Mouse (Mus musculus) layer of hippocampus, postnatal 14 days (tissue): ENCODE measurements around the gene Syne2. TPM values are rescaled to one million over a fixed set of nuclear protein-coding genes. Genes with fewer than 3 reads are reported as not detected.

ENCODE experiments used
- DNase-seq, 2 experiments: peaks; one replicate each; pipeline ENCODE4 v3.0.0; 2021 to 2022; ENCODE audit warnings: low spot score in 2 of 2, mixed read lengths in 1 of 2
- total RNA-seq, 2 experiments: library from RNA; stranded (reverse); gene quantifications; 2 replicates each; pipeline ENCODE4 v1.2.3; 2021

Gene Syne2
- total RNA-seq, 2 experiments from 2014 or later, result 23.4 to 29.0 TPM

DNA sequence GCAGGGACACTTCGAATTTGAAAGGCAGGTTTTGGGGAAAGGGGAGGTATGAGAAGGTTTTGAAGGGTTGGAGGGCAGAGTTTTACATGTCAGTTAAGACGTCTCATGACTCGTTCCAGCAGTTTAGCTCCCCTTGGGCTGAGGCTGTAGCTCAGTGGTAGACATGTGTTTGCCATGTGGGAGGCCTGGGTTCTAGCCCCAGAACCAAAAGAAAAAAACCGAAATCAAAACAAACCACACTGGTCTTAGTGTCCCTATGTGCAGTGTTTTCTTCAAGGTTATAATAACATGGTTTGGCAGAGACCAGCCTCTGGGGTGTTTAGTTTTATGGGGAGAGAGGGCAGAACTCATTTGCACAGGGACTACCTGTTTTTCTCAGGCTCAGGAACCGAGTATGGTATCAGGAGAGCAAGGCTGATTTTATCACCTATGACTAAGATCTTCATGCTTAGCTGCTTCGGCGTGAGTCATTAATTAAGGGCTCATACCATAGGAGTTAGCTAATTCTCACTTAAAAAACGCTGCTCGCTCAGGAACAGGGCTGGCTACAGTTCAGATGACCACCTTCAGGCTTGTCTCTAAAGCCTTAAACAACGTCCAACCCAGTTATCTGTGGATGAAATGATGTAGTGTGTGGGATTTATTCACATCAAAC lies 8.9 kb downstream of the Syne2 start:
- no peak for DNase-seq

DNA sequence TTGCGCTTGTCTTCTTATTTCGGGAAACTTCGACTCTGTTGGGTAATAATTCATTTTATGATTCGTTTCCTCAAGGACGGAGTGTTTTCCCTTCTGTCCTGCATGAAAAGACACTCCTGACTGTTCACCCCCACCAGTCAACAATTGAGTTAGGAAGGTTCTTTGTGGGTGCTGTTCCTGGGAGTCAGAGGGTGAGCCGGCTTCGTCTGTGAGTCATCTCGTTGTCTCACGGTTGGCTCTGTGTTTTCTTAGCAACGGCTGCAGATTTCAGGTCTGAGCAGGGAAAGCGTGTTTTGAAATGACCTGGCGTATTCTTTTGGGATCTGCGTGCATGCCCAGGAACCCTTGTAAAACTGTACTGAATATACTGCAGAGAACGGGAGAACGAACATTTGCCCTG lies 9.8 kb downstream of the Syne2 start:
- no peak for DNase-seq

DNA sequence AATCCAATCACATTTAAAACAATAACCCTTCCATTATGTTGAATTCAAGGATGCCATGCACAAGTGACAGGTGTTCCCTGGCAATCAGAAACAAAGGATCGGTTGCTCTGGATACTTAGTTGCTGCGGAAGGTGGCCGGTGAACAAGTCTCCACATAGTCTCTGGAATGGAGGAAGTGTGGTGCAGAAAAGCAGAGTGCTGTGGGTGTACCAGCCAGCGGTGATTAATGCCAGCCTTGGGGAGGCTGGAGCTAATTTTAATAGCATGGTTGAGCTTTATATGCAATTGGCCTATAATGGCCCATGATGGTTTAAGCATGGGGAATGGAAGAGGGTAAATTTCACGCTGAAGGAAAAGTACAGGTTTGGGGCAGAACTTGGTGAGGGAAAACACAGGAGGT lies 11.7 kb downstream of the Syne2 start:
- no peak for DNase-seq

DNA sequence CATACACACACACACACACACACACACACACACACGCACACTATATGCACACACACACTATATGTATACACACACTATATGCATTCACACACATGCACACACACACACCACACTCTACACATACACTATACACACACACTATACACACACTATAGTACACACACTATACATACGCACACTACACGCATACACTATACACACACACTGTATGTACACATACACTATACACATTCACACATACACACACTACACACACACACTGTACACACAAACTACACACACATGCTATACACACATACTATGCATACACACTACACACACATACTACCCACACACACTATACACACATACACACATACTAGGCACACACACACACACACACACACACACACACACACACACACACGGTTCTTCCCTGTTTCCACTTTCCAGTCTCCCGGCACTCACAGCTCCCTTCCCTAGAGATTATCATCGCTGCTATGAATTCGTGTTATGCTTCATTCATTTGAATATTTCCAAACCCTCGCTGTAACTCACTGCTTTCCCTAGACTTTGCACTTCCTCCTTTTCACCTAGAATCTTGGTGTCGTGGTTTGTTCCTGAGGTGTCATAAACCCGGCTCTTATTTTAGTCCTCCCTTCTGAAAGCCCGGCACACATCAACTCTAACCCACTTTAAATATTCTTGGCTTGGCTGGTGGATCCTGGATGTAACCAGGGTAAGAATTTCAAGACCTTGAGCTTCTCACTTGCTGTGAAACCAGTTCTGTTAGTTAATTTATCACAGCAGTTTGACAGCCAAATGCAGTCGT lies 15.4 kb downstream of the Syne2 start:
- no peak for DNase-seq

DNA sequence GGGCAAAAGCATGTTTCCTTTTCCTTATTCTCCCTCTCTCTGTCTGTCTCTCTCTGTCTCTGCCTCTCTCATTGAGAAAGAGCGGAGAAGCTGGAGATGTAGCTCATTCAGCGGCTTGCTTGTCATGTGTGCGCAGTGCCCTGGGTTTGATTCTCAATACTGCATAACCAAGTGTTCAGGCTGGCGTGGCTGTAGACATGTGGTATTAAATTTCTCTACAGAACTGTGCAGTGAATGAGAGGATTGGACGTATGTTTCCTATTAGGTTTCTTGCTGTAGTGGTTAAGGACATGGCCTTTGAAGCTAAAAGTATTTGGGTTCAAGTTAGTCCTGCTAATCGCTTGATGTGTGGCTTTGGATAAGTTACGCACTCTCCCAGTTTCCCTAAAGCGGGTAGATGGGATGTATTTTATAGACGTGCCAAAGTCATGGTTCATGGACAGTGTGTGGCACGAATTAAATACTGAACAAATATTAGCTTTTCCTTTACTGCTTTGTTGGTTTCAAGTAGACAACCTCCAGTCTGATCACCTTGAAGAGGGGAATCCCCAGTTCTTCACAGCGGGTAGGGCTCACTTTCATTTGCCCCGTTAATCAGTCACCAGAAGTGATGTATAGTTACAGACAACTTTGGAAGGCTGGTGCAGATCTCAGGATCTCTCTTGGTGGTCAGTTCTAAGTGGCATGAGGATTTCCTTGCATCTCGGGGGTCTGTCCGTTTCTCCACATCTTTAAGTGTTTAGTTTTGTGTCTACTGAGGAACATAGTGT lies 16.2 kb downstream of the Syne2 start:
- no peak for DNase-seq

DNA sequence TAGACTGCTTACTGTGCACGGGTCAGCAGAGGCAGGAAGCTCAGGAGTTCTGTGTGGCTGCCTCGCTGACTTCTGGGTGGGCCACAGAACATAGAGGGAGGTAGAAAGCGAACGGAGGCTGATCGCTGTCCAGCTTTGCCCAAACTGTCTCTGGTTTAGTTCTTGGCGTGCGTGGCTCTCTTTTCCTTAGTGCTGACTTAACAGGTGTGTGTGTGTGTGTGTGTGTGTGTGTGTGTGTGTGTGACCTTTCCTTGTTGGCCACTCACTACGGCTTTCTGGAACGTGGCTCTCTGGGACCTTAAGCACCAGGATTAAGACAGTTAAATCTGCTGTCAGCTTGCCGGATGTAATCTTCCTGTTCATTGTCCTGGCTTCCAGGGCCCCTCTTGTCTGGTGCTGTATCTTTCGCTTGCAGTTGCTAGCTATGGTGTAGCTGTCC lies 18.6 kb downstream of the Syne2 start:
- DNase-seq, result no peak

DNA sequence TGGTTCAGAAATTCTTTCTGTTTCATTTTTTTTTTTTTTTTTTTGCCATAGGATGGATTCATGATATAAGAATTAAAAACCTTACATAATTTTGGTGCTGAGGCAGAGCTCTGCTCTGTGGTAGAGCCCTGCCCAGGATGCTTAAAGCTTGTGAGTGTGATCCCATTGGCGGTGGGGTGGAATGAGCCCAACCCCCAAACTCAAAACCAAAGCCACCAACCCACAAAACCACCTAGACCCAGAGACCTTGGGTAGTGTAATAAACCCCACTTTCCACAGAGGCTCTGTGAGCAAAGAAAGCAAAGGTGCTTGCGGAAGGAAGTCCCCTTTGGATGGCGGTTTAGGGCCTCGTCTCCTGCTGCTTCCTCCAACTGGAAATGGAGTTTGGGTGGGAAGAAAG lies 19.5 kb downstream of the Syne2 start:
- no peak for DNase-seq

DNA sequence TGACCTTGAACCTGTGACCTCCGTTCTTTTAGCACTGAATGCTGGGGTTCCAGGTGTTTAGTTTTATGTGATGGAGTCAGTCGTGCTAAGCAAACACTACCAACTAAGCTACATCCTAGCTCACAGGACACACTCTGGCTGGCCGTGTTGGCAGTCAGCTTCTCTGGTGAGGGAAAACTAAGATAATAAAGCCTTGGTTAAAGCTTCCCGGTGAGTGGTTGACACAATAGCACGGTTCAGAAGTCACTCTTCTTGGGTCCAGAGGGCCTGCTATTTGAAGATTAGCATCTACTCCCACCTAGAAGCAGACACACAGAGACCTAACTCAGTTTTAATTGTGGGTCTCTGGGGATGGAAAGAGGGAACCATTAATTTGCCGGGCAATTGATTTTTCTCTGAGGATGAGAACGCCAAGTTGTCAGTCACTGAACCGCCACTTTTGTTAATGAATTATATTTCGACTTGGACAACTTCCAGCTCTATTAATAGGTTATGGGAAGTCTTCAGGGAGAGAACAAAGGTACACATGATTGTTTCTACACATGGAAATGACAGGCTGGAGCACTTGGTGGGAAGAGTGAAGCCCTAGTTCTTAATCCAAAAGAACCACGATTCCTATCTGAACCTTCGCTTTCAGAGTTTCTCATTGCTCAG lies 21.3 kb downstream of the Syne2 start:
- DNase-seq, result no peak

DNA sequence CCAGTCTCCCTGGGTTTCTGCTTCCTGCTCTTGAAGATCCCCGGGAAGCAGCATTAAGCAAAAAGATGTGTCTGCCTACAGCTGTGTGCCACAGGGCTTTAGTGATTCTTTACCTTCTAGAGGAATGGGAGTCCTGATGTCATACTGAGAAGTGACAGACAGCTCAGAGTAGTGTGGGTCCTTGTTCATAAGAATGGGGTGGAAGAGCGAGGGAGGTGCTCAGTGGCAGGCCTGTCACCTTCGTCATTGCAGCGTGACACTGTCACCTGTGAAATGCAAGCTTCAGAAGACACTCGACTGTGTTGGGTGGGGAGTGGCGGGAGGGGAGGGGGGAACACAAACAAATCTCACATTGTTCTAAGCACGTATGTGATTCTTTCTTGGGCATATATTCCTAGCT lies 23.2 kb downstream of the Syne2 start:
- DNase-seq, result no peak

DNA sequence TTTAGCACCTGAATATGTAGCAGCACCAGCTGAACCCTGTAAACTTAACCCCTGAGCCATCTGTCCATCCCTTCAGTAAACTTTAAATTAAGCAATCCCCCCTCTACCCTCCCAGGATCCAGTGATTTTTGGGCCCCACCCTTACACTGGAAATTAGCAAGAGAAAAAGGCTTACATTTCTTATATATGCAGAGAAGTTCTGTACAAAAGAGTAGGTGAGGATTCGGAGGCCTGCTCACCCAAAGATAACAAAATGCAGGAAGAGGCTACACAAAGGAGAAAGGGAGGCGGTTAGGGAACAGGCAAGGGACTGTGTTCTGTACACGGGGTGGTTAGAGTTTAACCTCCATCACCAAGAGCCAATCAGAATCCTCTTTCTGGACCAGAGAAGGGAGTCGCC lies 26.4 kb downstream of the Syne2 start:
- DNase-seq, result no peak

DNA sequence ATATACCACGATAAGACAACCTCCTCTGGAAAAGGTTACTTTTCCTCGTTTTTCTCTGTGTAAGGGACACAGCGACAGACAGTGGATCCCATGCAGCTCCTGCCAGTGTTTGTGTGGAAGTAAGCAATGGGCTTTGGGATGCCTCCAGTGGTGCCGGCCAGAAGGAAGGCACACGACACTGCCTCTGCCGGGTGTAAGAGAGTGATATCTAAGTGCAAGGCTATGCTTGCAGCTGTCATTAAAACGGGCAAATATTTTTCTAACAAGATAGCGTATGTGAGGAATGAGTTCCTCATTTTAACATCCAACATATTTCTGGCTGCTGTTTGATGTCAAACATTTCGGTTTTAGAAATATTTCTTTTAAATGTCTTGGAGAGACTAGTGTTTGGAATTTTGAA lies 27.1 kb downstream of the Syne2 start:
- no peak for DNase-seq

DNA sequence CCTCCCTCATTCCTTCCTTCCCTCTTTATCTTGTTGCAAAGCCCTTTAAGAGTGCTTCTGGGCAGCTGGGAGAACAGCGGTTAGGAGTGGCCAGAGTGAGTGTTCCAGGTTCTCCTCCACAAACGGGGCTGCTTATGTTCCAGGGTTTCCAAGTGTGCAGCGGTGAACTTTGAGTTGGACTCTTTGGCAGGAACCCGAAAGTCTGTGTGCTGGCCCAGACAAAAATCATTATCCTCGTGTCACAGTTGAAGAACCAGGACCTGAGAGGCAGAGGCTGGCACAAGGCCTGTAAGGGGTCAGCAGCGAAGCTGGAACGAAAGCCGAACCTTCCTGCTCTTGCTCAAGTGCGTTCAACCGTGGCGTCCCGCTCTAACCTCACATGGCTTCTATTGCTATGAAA lies 28.6 kb downstream of the Syne2 start:
- no peak for DNase-seq

DNA sequence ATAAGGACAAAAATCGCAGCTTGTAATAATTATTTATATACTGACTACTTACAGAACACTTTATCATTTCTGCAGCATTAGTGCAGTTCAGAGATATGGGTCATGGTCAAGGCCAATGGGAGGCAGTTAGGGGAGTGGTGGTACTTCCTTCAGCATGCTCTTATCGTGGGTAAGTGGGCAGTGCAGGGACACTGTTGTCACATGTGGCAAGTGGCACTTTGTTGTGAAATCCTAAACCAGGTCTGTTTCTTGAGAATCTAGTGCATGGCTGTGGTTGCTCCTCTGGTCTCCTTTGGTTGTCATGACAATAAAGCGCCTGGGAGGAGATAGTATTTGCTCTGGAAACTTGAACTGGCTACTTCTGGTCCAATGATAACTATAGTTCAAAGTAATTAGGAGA lies 32.3 kb downstream of the Syne2 start:
- no peak for DNase-seq

DNA sequence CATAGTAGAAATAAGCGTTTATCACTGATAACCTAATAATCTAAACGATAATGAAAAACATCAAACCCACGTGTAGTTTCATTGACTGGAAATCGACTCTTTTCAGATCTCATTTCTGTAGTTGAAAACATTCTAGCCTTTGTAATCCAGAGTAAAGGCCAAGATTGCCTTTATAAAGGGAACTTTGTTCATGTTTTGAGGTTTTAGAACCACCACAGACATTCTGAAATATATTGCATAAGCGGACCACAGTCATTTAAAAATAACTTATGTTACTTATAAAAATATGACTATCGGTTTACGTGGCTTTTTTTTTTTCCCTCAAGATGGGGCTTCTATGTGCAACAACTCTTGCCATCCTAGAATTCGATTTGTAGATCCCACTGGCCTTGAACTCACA lies 33.5 kb downstream of the Syne2 start:
- no peak for DNase-seq

DNA sequence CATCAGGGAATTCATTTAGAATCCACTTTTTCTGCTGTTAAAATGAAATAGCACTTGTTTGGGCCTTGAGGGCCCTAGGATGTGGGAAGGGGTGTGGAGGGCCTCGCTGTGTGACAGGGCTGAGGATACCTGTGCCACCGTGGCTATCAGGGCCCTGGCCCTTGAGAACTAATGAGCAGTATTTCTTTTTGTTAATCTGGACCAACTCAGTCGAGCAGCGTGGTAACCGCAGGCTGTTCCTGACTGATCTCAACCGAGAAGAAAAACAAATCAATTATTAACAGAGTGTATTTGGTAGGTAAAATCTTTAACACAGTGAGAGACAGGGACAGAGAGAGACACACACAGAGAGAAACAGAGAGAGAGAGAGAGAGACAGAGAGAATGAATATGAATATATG lies 34.5 kb downstream of the Syne2 start:
- DNase-seq, result no peak

DNA sequence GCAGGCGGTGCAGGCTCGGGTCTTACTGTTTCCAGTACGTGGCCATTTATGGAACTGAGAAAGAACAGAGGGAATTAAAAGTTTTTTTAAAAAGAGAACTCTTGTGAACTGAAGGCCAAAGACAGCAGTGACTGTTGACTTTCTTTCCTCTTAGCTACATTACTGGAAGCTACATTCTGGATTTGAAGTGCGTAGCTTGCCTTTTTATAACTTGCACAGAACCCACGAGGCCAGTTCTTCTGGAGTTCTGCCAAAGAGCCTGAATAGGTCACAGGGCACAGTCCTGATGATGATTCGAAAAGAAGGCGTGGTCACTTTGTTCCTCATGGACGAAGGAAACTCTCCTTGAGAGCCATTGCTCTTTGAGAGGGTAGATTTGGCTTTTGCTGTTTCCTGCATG lies 35.6 kb downstream of the Syne2 start:
- peak in 1 of 2 experiments; percentile 13 for DNase-seq

DNA sequence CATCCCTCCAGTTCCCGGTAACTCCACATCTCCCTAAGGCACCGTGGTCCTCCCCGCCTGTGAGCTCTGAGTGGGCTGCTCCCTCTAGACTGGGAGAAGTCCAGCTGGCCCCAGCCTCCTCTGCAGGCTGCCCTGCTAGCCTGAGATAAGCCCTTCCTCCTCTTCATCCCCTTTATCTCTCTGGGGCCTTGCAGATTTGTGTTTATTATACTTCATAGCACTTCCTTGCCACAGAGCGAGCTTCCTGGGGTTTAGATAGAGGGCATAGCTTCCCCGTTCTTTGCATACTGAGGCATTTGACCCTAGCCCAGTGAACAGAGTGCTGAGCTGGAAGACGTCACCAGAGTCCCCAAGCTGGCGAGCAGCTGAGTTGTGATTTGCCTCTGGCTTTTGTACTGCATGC lies 37.1 kb downstream of the Syne2 start:
- DNase-seq, result no peak

DNA sequence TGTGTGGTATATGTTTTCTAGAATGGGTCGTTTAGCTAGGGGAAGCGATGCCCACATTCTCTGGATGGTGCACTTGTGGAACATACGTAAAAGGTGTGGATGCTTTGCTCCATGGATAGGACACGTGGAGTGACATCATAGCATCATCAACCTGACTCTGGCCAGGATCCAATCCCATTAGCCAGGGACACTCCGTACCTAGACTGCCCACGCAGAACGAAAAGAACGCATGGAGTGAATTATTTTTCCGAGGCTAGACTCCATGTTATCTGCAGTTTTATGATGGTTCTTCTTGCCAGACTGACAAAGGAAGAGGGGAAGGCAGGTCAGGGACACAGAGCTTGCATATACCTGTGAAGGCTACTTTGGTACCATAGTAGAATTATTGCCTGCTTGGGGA lies 37.7 kb downstream of the Syne2 start:
- no peak for DNase-seq

DNA sequence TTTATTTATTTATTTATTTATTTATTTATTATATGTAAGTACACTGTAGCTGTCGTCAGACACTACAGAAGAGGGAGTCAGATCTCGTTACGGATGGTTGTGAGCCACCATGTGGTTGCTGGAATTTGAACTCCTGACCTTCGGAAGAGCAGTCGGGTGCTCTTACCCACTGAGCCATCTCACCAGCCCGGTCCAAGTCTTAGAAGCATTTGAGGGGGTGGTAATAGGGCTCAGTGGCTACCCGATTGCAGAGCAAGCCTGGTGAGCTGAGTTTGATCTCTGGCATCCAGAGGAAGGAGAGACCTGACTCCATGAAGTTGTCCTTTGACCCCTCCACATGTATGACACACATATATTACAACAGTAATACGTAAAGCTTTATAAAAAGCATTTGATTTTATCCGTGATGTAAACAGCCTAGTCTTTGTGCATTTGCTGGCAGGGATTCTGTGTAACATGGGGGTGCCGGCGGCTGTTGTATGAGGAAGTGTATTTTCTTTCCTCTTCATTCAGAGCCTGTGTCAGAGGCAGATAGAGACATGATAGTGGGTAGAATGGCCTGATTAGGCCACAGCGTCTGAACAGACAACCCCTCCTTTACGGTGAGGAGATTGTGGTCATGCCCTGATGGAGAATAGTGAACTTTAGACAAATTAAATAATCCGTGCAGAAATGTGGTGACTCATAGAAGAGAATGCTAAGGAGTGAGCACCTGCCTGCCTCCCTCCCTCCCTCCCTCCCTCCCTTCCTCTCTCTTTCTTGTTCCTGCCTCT lies 38.3 kb downstream of the Syne2 start:
- DNase-seq, result no peak

DNA sequence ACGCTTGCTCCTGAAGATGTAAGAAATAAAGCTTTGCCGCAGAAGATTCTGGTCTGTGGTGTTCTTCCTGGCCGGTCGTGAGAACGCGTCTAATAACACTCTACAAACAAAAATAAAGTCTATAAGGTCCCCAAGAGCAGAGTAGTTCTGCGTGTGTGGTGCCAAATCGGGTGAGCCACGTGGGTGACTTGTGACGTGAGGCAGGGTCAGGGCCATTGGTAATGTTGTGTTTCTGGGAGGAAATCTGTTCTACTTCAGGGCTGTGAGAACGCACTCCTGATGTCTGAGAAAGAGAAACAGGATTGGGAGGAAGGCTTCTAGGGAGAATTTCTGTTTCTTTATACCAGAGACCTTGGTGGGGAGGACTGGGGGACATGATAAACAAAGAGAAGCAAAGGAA lies 42.0 kb downstream of the Syne2 start:
- no peak for DNase-seq

DNA sequence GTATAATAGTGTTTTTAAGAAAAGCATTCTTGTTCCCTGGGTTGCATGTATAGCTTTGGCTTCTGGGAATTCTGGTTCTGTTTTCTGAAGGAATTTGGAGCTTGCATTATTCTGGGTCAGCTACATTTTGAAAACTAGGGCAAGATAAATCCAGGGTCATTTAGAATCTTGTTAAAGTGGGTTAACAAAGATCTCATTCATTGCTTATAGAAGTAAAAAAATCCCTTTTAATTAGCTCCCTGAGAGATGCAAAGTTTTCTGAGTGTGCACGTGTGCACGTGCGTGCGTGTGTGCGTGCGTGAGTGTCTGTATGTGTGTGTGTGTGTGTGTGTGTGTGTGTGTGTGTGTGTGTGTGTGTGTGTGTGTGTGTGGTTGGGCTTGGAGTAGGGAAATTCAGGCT lies 42.9 kb downstream of the Syne2 start:
- no peak for DNase-seq
